Mouse (Mus musculus) C2C12 (cell line): Measurements from ENCODE around the gene Fbxl17.

Experiments
- CTCF ChIP-seq: IDR thresholded peaks from one replicate; pipeline ENCODE4 v1.5.1; 2011; ENCODE audit not compliant: control insufficient read depth, insufficient read depth, insufficient read length
- FOSL1 ChIP-seq: IDR thresholded peaks from one replicate; pipeline ENCODE4 v1.8.0; 2011; ENCODE audit warnings: mild to moderate bottlenecking, low read length; ENCODE audit not compliant: poor library complexity, insufficient read depth, severe bottlenecking
- MYOD1 ChIP-seq: IDR thresholded peaks from one replicate; pipeline ENCODE4 v1.6.1; 2011; ENCODE audit warnings: low read depth; ENCODE audit not compliant: control insufficient read depth, insufficient read length

DNA sequence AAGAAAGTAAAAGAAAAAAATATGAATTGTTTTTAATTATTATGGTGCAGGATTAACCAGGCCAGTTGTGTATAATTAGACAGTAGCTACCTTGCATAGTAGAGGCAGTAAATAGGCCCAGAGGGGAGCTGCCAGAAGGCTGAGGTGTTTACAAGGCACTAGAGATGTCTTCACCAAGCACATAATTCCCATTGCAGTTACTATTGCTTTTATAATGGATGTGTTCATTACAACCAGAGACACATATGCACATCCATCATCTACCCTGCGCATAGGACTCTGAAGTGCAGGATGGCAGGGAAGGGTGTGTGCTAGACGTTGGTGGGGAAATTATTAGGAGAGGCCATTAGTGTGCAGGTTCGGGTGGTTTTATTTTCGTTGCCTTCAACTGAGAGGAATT is 491.0 kb downstream of the Fbxl17 start:
- no peak for TF ChIP-seq CTCF
- TF ChIP-seq FOSL1 = no peak
- TF ChIP-seq MYOD1 = no peak
